Mouse (Mus musculus): Measurements from ENCODE around the gene Mdga1. TPM values are rescaled to one million over a fixed set of nuclear protein-coding genes. Genes with fewer than 3 reads are reported as not detected.

Mdga1 gene
- polyA plus RNA-seq, 1 experiment from 2014 or later: 14.7 TPM

DNA sequence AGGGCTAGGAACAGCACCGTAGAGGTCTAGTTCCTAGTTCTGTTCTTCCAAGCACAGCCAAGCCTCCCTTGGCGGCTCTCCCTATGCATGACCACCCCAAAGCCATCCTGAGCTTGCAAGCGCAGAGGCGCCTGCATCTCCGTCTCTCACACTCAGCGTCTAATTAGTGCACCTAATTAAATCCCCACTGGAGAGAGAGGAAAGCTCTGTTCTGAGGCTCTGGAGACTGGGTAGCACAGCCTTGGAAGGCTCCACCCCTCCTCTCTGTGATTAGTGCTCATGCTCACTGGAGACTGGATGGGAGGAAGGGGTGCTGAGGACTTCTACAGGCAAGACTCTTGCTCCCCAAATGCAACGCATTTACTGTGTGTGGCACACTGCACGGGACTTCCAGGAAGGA lies 191.9 kb downstream of the Mdga1 start:
- no peak overlapping the region for H3K27ac ChIP-seq
- ATAC-seq: no peak

More for the DNA sequence above, 191.9 kb downstream of the Mdga1 start:
- no peak overlapping the region for H3K9ac ChIP-seq (replicated peaks)
- no peak overlapping the region for H3K4me3 ChIP-seq (replicated peaks)
- H3K4me2 ChIP-seq (replicated peaks): no peak overlapping the region
- 46% methylated on average over 8 of the region's 8 CpGs for WGBS
- no peaks in the 10 kb centered on the region for H3K9me3 ChIP-seq
- H3K36me3 ChIP-seq: no peaks in the 10 kb centered on the region
- H3K4me1 ChIP-seq (replicated peaks): 0 out of 2 replicates have a peak, but pooled peaks cover 9% of the 10 kb centered on the region
- H3K27me3 ChIP-seq: no peaks in the 10 kb centered on the region

Other genes starting within 250 kb of the Mdga1 start
- 69.6 and 85.4 TPM in 2 replicates for gene Zfand3, start 34.6 kb upstream of the Mdga1 start, polyA plus RNA-seq (2015; fragmentation: Nextera tagmentation; extraction: Ambion mirVana)

All from midbrain, embryonic 13.5 days (tissue).